Mouse (Mus musculus) stomach, postnatal 0 days (tissue): ENCODE results near the gene Scp2. TPM values are rescaled to one million over a fixed set of nuclear protein-coding genes. Genes with fewer than 3 reads are reported as not detected.

Experiments
- ATAC-seq: fragments of 200-750 bp; cut with Nextera tagmentation; 2 replicates; pipeline ENCODE4 v1.8.0; 2017; ENCODE audit not compliant: low FRiP score, low TSS enrichment
- DNase-seq: peaks from one replicate; pipeline ENCODE4 v3.0.0-alpha.2; 2016; ENCODE audit warnings: low spot score
- H3K27ac ChIP-seq: fragments of 300-500 bp; sonication (generic); replicated peaks from 2 replicates; pipeline ENCODE4 v1.5.1; 2014; ENCODE audit warnings: mild to moderate bottlenecking, control low read depth
- H3K27me3 ChIP-seq: fragments of 300-500 bp; sonication (generic); 2 replicates; pipeline ENCODE4 v1.6.1; 2014; ENCODE audit warnings: low read length; ENCODE audit not compliant: control insufficient read depth, insufficient read depth
- H3K36me3 ChIP-seq: fragments of 300-500 bp; sonication (generic); 2 replicates; pipeline ENCODE4 v1.6.1; 2014; ENCODE audit warnings: low read length, mixed read lengths; ENCODE audit not compliant: control insufficient read depth, insufficient read depth
- H3K4me1 ChIP-seq: fragments of 300-500 bp; sonication (generic); replicated peaks from 2 replicates; pipeline ENCODE4 v1.6.1; 2014; ENCODE audit warnings: antibody characterized with exemption; ENCODE audit not compliant: control insufficient read depth, insufficient read depth
- H3K4me2 ChIP-seq: fragments of 300-500 bp; sonication (generic); replicated peaks from 2 replicates; pipeline ENCODE4 v1.6.1; 2014; ENCODE audit warnings: low read depth, mild to moderate bottlenecking, control low read depth, moderate library complexity
- H3K4me3 ChIP-seq: fragments of 300-500 bp; sonication (generic); 2 replicates; pipeline ENCODE4 v1.5.1; 2014; ENCODE audit warnings: low read depth, low read length, control low read depth
- H3K9ac ChIP-seq: fragments of 300-500 bp; sonication (generic); 2 replicates; pipeline ENCODE4 v1.6.1; 2014; ENCODE audit warnings: mild to moderate bottlenecking, low read length, control low read depth, mixed read lengths
- H3K9me3 ChIP-seq: fragments of 300-500 bp; sonication (generic); 2 replicates; pipeline ENCODE4 v1.6.1; 2016; ENCODE audit warnings: low read length; ENCODE audit not compliant: control insufficient read depth
- CTCF ChIP-seq: IDR thresholded peaks from 2 replicates; pipeline ENCODE4 v1.5.1; 2016; ENCODE audit warnings: antibody characterized with exemption, low read depth, mild to moderate bottlenecking, moderate library complexity
- EP300 ChIP-seq: optimal IDR thresholded peaks from 2 replicates; pipeline ENCODE3; 2016; ENCODE audit warnings: antibody characterized with exemption
- WGBS: fragments of 180-500 bp; shearing (Covaris S2); extraction: QIAGEN DNeasy Blood & Tissue Kit; methylation state at CpG from one replicate; pipeline ENCODE4 v1.1.7; 2014; 5-methylcytosine and 5-hydroxymethylcytosine counted together
- polyA plus RNA-seq: library from polyadenylated mRNA; unstranded; fragments of >200 nt; fragmentation: Nextera tagmentation; extraction: Ambion mirVana; gene quantifications from 2 replicates; pipeline ENCODE4 v1.2.1, GENCODE M21; 2015

The Scp2 gene
- polyA plus RNA-seq, 1 experiment from 2014 or later = 320 TPM

DNA sequence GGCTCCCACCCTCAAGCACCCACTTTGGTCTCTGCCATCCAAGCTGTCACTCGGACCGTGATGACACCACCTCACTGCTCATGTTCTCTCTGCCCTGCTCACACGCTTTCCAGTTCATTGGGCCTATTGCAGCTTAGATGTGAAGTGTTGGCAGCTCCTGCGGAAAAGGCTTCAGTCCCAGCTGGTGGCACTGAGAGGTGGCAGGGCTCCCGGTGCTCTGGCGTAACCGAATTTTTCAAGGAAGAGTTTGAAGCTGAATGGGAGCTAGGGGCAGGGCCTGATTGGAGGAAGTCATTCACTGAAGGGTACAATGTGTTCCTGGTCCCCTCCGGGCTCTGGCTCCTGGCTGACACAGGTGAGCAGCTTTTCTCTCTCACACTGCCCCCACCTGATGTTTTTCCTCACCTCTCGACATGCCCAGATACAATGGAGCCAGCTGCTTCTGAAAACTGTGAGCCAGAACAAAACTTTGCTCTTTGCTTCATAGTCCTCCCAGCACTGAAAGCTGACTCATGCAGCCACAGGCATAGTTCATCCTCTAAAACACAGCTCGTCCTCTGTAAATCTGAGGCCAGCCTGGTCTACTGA lies 93.0 kb downstream of the Scp2 start:
- Histone ChIP-seq H3K36me3 (peaks cover 20% of the 10 kb centered on the region), H3K4me2 (no peak overlapping the region), H3K27ac (no peak overlapping the region), H3K4me1 (no peaks in the 10 kb centered on the region), H3K27me3 (no peaks in the 10 kb centered on the region), H3K9ac (no peak overlapping the region), H3K9me3 (no peaks in the 10 kb centered on the region), H3K4me3 (no peak overlapping the region)
- 87% methylated on average over 10 of the region's 10 CpGs for WGBS
- TF ChIP-seq EP300 (no peak), CTCF (no peak)
- DNase-seq = no peak
- ATAC-seq = no peak

DNA sequence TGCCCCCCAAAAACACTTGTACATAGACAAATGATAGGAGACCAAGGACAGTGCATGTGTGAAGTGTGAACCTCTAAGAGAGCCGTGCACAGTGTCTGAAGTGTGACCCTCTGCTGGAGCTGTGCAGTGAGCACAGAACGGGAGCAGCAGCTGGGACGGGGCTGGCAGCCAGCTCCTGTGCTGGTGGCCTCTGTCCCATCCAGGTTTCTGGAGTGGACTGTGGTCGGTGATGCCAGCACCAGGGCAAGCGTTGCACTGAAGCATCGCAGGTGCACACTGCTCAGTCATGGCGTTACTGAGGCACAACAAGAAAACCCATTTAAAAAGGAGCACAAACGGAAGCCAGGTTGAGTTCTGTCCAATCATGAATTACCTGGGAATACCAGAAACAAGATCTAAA lies 98.7 kb downstream of the Scp2 start:
- ATAC-seq (no peak), DNase-seq (no peak)
- no peak overlapping the region for H3K4me3 ChIP-seq
- 83% methylated on average over 8 of the region's 8 CpGs for WGBS
- H3K27ac ChIP-seq = no peak overlapping the region
- H3K4me1 ChIP-seq = no peaks in the 10 kb centered on the region
- no peak overlapping the region for H3K4me2 ChIP-seq
- H3K9me3 ChIP-seq = no peaks in the 10 kb centered on the region
- no peak overlapping the region for H3K9ac ChIP-seq
- H3K27me3 ChIP-seq = no peaks in the 10 kb centered on the region
- TF ChIP-seq CTCF = no peak
- TF ChIP-seq EP300 = no peak
- 0 out of 2 replicates have a peak, but pooled peaks cover 6% of the 10 kb centered on the region for H3K36me3 ChIP-seq

DNA sequence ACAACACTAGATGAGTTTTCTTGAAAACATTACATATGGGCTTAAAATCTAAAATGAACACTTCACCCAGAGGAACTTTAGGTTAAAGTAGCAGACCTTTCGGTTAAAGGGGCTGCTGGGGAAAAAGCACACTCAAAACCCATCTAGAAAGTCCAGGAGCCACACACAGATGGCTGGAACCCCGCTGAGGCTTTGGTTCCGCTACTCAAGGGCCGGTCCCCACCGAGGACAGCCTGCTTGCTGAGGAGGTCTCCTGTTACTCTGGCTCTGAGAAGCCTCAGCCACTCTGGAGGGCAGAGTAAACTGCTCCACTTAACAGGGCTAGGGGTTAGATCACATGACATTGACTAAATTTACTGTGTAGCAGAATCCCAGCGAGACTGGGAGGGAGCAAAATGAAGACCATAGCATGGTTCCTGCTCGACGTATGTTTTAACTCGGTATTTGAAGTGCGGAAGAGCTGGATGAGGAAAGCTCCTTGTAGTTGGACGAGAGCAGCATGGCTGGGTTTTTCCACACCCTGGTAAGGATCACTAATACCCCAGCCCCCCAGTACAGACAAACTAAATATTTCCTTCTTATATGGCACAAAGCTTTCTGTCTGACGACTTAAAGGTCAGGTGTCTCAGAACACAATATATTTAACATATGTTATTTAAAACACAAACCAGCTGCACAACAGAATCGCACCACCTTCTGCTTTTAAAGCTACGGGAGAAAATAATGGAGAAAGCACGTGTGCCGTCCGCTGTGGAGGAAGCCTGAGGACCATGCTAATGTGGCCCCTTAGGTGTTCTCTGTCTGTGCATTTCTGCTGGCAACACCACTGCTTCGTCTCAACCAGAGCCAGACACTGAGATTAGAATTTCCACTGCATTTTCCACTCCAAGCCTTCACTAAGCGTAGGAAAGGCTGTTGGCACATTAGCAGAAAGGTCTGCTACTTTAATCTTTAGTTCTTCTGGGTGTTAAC lies 99.4 kb downstream of the Scp2 start:
- no peak for ATAC-seq
- H3K4me2 ChIP-seq = no peak overlapping the region
- no peak overlapping the region for H3K4me3 ChIP-seq
- WGBS = 68% methylated on average over 19 of the region's 19 CpGs
- H3K9ac ChIP-seq = no peak overlapping the region
- no peak overlapping the region for H3K27ac ChIP-seq
- no peaks in the 10 kb centered on the region for H3K4me1 ChIP-seq
- 0 out of 2 replicates have a peak, but pooled peaks cover 6% of the 10 kb centered on the region for H3K36me3 ChIP-seq
- H3K9me3 ChIP-seq = no peaks in the 10 kb centered on the region
- DNase-seq = no peak
- no peak for TF ChIP-seq CTCF
- TF ChIP-seq EP300 = no peak
- no peaks in the 10 kb centered on the region for H3K27me3 ChIP-seq

DNA sequence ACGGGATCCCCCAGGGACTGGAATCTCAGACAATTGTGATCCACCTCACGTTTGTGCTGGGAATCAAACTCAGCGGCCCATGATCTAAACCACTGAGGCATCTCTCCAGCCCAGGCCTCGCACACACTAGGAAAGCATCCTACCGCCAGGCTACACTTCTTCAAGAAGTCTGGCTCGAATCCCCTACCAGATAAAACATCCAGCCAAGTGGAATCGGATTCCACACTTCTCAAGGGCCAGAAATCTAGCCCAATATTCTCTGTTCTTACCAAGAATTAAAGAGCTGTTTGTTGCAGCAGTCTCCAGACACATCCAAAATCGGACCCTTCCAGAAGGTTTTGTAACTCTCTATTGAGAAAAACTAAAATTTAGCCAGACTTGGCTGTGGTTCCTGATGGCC lies 107.8 kb downstream of the Scp2 start:
- DNase-seq = no peak

GRCm38 (mm10) chr4:108033041-108033764 lies 111.6 kb downstream of the Scp2 start:
- Histone ChIP-seq H3K9me3 (no peaks in the 10 kb centered on the region), H3K9ac (no peak overlapping the region), H3K27me3 (peaks cover 9% of the 10 kb centered on the region; the same call in 1 of the 2 replicates), H3K4me1 (0 out of 2 replicates have a peak, but pooled peaks cover 4% of the 10 kb centered on the region), H3K4me2 (no peak overlapping the region), H3K36me3 (no peaks in the 10 kb centered on the region), H3K4me3 (no peak overlapping the region), H3K27ac (0 out of 2 replicates have a peak overlapping the region, but pooled peaks have one; percentile 35)
- 81% methylated on average over 8 of the region's 8 CpGs for WGBS
- ATAC-seq (no peak), DNase-seq (no peak)
- no peak for TF ChIP-seq EP300
- TF ChIP-seq CTCF = no peak

More for the DNA sequence above, 107.8 kb downstream of the Scp2 start:
- Histone ChIP-seq H3K9me3 (no peaks in the 10 kb centered on the region), H3K4me1 (no peaks in the 10 kb centered on the region), H3K27me3 (no peaks in the 10 kb centered on the region), H3K9ac (no peak overlapping the region), H3K36me3 (no peaks in the 10 kb centered on the region), H3K4me3 (no peak overlapping the region), H3K4me2 (no peak overlapping the region), H3K27ac (no peak overlapping the region)
- no peak for ATAC-seq
- TF ChIP-seq CTCF (no peak), EP300 (no peak)
- WGBS = 76% methylated on average over 8 of the region's 8 CpGs
